Mouse (Mus musculus): ENCODE measurements around the gene Afap1l2. TPM values are rescaled to one million over a fixed set of nuclear protein-coding genes. Genes with fewer than 3 reads are reported as not detected.

Afap1l2 gene
- polyA plus RNA-seq, 1 experiment from 2014 or later, result 3.0 TPM

DNA sequence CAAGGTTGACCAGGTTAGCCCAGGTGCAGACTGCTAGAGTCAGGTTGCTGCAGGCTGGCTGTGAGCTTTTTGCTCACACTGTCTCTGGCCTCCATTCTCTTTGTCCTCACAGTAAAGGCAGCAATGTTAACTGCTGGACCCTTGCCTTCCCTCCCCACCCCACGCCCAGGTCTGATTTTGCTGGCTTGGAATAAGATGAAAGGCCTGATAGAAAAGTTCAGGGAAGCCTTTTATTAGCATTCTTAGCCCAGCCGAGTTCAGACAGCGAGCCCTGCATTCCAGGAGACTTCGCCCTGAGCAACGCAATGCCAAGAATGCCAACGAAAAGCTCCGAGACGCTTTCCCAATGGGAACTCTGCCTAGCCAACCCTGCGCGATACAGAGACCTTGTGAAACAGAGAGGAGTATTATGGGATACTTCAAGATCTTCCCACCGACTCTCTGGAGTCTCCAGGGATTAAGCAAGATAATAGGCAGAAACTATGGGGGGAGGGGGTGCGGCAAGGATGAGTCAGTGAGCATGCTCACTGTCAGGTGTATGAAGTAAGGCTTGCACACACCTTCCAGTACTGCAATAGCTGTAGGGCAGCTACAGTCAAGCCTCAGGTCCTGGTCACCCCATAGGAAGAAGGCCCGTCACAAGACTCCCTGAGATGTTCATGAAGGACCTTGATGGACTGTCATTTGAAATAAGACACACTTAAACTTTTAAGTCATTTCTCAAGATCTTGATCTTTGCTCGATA is 17.5 kb downstream of the Afap1l2 start:
- H3K9ac ChIP-seq (ENCODE audit: low read length), result no peak overlapping the region
- no peak overlapping the region for H3K27ac ChIP-seq (ENCODE audit: low read length)
- no peak overlapping the region for H3K4me3 ChIP-seq (ENCODE audit: low read length)
- no peaks in the 10 kb centered on the region for H3K36me3 ChIP-seq (ENCODE audit: control insufficient read depth, insufficient read depth)
- H3K9me3 ChIP-seq (replicated peaks; ENCODE audit: control insufficient read depth, low read length), result no peaks in the 10 kb centered on the region
- peaks cover 21% of the 10 kb centered on the region for H3K4me1 ChIP-seq (ENCODE audit: control insufficient read depth, insufficient read depth, low read length)
- H3K27me3 ChIP-seq (ENCODE audit: control insufficient read depth, insufficient read depth, low read length), result no peaks in the 10 kb centered on the region
- H3K4me2 ChIP-seq (ENCODE audit: low read depth, low read length), result peak overlapping the region; percentile 43
- WGBS, result 36% methylated on average over 14 of the region's 14 CpGs
- no peak for ATAC-seq (replicated peaks; ENCODE audit: extremely low read depth, insufficient read depth, low FRiP score)

DNA sequence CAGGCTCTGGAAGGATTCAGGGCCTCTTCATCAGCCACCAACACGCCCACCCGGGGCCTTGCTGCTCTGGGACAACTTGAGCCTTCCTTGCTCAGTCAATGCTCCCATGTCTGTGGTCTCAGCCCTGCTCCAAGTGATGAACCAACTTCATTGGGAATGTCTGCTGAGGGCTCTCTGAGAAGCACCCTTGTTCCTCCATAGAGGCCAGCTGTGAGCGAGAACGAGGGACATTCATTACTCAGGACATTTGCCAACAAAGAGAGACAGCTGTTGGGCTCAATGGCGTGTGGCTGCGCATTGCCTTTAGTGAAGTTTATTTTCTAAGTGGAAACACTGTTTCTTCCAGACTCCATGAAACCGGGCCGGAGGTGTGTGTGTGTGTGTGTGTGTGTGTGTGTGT is 18.9 kb downstream of the Afap1l2 start:
- ATAC-seq (replicated peaks; ENCODE audit: extremely low read depth, insufficient read depth, low FRiP score), result no peak
- H3K27ac ChIP-seq (ENCODE audit: low read length), result no peak overlapping the region
- H3K9ac ChIP-seq (ENCODE audit: low read length), result no peak overlapping the region
- peaks cover 22% of the 10 kb centered on the region for H3K4me1 ChIP-seq (ENCODE audit: control insufficient read depth, insufficient read depth, low read length)
- H3K4me2 ChIP-seq (ENCODE audit: low read depth, low read length), result no peak overlapping the region
- no peaks in the 10 kb centered on the region for H3K36me3 ChIP-seq (ENCODE audit: control insufficient read depth, insufficient read depth)
- no peaks in the 10 kb centered on the region for H3K9me3 ChIP-seq (replicated peaks; ENCODE audit: control insufficient read depth, low read length)
- H3K4me3 ChIP-seq (ENCODE audit: low read length), result no peak overlapping the region
- WGBS, result 74% methylated on average over 8 of the region's 8 CpGs
- no peaks in the 10 kb centered on the region for H3K27me3 ChIP-seq (ENCODE audit: control insufficient read depth, insufficient read depth, low read length)

DNA sequence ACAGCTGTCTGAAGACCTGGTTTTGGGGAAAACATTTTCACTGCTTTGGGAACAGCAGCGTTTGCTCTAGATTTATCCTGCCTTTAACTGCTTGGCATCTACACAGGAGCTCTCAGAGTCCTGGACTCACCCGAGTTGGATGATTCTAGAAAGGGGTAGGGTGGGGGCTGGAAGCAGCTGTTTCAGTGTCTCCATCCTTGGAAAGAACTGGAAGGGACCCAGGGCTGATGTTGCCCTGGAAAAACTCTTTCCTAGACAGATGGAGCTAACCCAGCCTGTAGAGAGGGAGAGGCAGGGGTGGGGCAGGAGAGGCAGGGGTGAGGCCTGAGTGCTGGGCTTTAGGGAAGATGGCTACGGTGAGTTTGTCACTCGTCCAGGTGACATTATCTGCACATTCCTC is 23.8 kb downstream of the Afap1l2 start:
- H3K9ac ChIP-seq (ENCODE audit: low read length), result peak overlapping the region; percentile 0; the same call in 1 of the 2 replicates
- no peak overlapping the region for H3K4me2 ChIP-seq (ENCODE audit: low read depth, low read length)
- no peaks in the 10 kb centered on the region for H3K27me3 ChIP-seq (ENCODE audit: control insufficient read depth, insufficient read depth, low read length)
- H3K27ac ChIP-seq (ENCODE audit: low read length), result peak overlapping the region; percentile 56
- H3K4me3 ChIP-seq (ENCODE audit: low read length), result no peak overlapping the region
- peaks cover 32% of the 10 kb centered on the region for H3K4me1 ChIP-seq (ENCODE audit: control insufficient read depth, insufficient read depth, low read length)
- WGBS, result 46% methylated on average over 4 of the region's 4 CpGs
- no peaks in the 10 kb centered on the region for H3K9me3 ChIP-seq (replicated peaks; ENCODE audit: control insufficient read depth, low read length)
- ATAC-seq (replicated peaks; ENCODE audit: extremely low read depth, insufficient read depth, low FRiP score), result no peak
- H3K36me3 ChIP-seq (ENCODE audit: control insufficient read depth, insufficient read depth), result no peaks in the 10 kb centered on the region

DNA sequence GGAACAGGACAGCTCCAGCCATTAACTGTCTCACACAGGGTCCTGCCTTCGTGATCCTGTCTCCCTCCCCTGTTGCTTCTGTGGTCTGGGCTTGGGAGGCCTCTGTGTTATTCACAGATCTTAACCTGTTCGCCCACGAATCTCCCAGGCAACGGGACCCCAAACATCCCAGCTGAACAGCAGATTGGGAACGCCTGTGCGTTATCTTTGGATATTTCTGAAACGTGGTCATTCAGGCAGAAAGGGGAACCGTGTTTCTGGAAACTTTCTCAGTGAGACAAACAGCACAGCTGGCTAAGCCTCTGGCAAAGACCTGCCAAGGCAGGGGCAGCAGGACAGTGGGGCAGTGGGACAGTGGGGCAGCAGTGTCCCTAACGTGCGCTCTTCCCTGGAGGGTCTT is 24.3 kb downstream of the Afap1l2 start:
- H3K36me3 ChIP-seq (ENCODE audit: control insufficient read depth, insufficient read depth), result no peaks in the 10 kb centered on the region
- no peaks in the 10 kb centered on the region for H3K9me3 ChIP-seq (replicated peaks; ENCODE audit: control insufficient read depth, low read length)
- no peak overlapping the region for H3K4me3 ChIP-seq (ENCODE audit: low read length)
- H3K4me2 ChIP-seq (ENCODE audit: low read depth, low read length), result no peak overlapping the region
- no peak for ATAC-seq (replicated peaks; ENCODE audit: extremely low read depth, insufficient read depth, low FRiP score)
- H3K4me1 ChIP-seq (ENCODE audit: control insufficient read depth, insufficient read depth, low read length), result peaks cover 31% of the 10 kb centered on the region
- peak overlapping the region; percentile 0; the same call in 1 of the 2 replicates for H3K9ac ChIP-seq (ENCODE audit: low read length)
- H3K27ac ChIP-seq (ENCODE audit: low read length), result peak overlapping the region; percentile 56
- 40% methylated on average over 10 of the region's 10 CpGs for WGBS
- no peaks in the 10 kb centered on the region for H3K27me3 ChIP-seq (ENCODE audit: control insufficient read depth, insufficient read depth, low read length)

DNA sequence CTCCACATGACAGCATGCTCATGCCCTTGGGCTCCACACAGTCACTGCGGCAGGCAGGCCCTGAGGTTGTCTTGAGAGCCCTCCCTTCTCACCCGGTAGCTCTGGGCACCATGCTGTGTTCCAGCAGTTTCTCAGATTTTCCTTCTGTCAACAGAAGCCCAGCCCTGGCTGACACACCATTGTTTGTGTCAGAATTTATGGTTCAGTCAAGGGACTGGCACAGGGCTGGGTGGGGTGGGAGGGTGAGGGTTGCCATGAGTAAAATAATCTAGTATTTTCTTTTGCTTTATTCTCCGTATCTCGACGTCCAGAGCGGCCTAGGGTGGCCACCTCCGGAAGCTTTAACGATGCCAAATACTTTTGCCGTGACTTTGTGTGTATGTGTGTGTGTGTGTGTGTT is 26.3 kb downstream of the Afap1l2 start:
- Histone ChIP-seq H3K4me1 (ENCODE audit: control insufficient read depth, insufficient read depth, low read length) (peaks cover 25% of the 10 kb centered on the region), H3K9ac (ENCODE audit: low read length) (no peak overlapping the region)
- WGBS, result 72% methylated on average over 9 of the region's 9 CpGs

DNA sequence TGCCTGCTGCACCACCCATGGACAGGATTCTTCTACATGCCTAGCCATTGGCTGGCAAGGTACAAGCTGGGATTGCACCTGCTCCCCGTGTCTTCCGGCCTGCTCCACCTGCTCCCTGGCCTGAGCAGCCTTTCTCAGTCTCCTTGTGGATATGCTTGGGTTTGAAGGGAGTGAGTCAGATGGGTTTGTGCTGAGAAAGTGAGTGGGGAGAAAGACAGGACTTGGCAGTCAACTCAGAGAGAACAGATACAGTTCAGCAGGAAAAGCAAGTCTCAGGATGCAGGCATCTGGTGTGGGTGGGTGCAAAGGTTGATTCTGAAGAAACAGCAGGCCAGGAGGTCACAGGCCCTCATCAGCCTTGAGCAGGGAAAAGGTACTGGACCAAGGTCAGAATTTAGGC is 27.2 kb downstream of the Afap1l2 start:
- H3K27ac ChIP-seq (ENCODE audit: low read length), result 0 out of 2 replicates have a peak overlapping the region, but pooled peaks have one; percentile 5
- WGBS, result 85% methylated on average over 2 of the region's 2 CpGs
- no peak overlapping the region for H3K4me2 ChIP-seq (ENCODE audit: low read depth, low read length)

More for the DNA sequence above, 26.3 kb downstream of the Afap1l2 start:
- Histone ChIP-seq H3K4me2 (ENCODE audit: low read depth, low read length) (no peak overlapping the region), H3K36me3 (ENCODE audit: control insufficient read depth, insufficient read depth) (no peaks in the 10 kb centered on the region), H3K27me3 (ENCODE audit: control insufficient read depth, insufficient read depth, low read length) (no peaks in the 10 kb centered on the region), H3K27ac (ENCODE audit: low read length) (peak overlapping the region; percentile 25), H3K9me3 (replicated peaks; ENCODE audit: control insufficient read depth, low read length) (no peaks in the 10 kb centered on the region), H3K4me3 (ENCODE audit: low read length) (no peak overlapping the region)
- ATAC-seq (replicated peaks; ENCODE audit: extremely low read depth, insufficient read depth, low FRiP score), result no peak

DNA sequence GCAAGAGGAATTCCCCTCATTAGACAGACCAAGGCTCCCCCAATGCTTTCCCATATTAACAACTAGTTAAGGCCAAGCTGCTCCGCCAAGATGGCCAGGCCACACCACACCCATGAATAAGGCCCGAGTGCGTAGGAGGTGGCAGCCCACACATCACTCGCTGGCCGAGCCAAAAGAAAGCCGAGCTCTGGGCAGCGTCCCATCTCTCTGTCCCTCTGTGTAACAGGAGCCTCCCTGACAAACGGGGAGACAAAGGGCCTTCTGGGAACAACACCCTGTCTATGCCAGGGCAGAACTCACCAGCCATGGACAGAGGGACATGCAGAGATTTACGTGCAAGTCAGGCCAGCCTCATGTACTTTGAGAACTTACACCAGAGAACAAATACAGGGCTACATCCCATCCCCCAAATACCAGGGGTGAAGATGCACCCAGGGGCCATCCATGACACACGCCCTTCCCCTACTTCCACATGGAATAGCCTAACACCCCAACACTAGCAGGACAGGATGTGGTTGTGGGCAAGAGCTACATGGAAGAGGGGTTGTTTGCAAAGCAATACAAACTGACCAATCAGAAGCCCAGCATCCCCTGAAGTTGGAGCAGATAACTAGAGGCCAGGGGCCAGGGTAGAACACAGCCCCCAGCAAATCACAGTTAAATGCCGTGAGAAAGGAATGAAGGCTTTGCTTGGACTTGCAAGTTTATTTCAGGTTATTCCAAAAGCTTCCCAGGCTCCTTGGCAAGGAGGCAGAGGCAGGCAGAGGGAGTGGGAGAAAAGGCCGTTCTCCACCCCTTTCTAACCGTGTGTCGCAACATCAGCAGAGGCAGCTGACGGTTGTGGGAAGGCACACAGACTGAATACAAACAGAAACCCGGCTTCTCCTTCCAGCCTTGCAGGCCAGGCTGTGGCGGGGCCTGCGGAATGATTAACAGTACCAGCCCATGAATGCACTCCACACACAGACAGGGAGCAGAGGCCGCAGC is 30.8 kb downstream of the Afap1l2 start:
- Histone ChIP-seq H3K9ac (ENCODE audit: low read length) (no peak overlapping the region), H3K4me1 (ENCODE audit: control insufficient read depth, insufficient read depth, low read length) (peaks cover 21% of the 10 kb centered on the region), H3K4me2 (ENCODE audit: low read depth, low read length) (no peak overlapping the region), H3K27me3 (ENCODE audit: control insufficient read depth, insufficient read depth, low read length) (no peaks in the 10 kb centered on the region), H3K36me3 (ENCODE audit: control insufficient read depth, insufficient read depth) (no peaks in the 10 kb centered on the region), H3K27ac (ENCODE audit: low read length) (peak overlapping the region; percentile 24), H3K9me3 (replicated peaks; ENCODE audit: control insufficient read depth, low read length) (no peaks in the 10 kb centered on the region), H3K4me3 (ENCODE audit: low read length) (no peak overlapping the region)
- 56% methylated on average over 19 of the region's 19 CpGs for WGBS
- no peak; the same call in 1 of the 2 replicates for ATAC-seq (replicated peaks; ENCODE audit: extremely low read depth, insufficient read depth, low FRiP score)

More for the DNA sequence above, 27.2 kb downstream of the Afap1l2 start:
- ATAC-seq (replicated peaks; ENCODE audit: extremely low read depth, insufficient read depth, low FRiP score), result no peak
- Histone ChIP-seq H3K9me3 (replicated peaks; ENCODE audit: control insufficient read depth, low read length) (no peaks in the 10 kb centered on the region), H3K4me3 (ENCODE audit: low read length) (no peak overlapping the region), H3K4me1 (ENCODE audit: control insufficient read depth, insufficient read depth, low read length) (peaks cover 24% of the 10 kb centered on the region), H3K36me3 (ENCODE audit: control insufficient read depth, insufficient read depth) (no peaks in the 10 kb centered on the region), H3K27me3 (ENCODE audit: control insufficient read depth, insufficient read depth, low read length) (no peaks in the 10 kb centered on the region), H3K9ac (ENCODE audit: low read length) (no peak overlapping the region)

DNA sequence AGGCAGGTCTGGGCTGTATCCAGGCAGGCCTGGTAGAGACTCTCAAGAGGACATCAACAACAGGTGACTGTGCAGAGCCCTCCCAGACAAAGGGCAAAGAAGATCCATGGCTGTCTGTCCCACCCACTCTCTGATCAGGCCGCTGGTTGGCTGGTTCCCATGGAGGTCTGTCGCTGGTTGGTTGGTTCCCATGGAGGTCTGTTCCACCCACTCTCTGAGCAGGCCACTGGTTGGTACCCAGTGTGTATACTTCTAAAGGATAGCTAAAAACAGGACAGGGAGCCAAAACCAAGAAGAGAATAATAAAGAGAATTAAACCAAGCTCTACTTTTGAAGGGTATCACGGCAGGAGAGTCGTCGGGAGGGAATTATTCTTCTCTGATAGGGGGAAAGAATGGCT is 31.5 kb downstream of the Afap1l2 start:
- H3K4me3 ChIP-seq (ENCODE audit: low read length), result no peak overlapping the region
- no peaks in the 10 kb centered on the region for H3K36me3 ChIP-seq (ENCODE audit: control insufficient read depth, insufficient read depth)
- peaks cover 15% of the 10 kb centered on the region for H3K4me1 ChIP-seq (ENCODE audit: control insufficient read depth, insufficient read depth, low read length)
- H3K27ac ChIP-seq (ENCODE audit: low read length), result no peak overlapping the region
- H3K27me3 ChIP-seq (ENCODE audit: control insufficient read depth, insufficient read depth, low read length), result no peaks in the 10 kb centered on the region
- H3K9ac ChIP-seq (ENCODE audit: low read length), result no peak overlapping the region
- no peak overlapping the region for H3K4me2 ChIP-seq (ENCODE audit: low read depth, low read length)
- no peaks in the 10 kb centered on the region for H3K9me3 ChIP-seq (replicated peaks; ENCODE audit: control insufficient read depth, low read length)
- WGBS, result 82% methylated on average over 5 of the region's 5 CpGs
- no peak for ATAC-seq (replicated peaks; ENCODE audit: extremely low read depth, insufficient read depth, low FRiP score)

DNA sequence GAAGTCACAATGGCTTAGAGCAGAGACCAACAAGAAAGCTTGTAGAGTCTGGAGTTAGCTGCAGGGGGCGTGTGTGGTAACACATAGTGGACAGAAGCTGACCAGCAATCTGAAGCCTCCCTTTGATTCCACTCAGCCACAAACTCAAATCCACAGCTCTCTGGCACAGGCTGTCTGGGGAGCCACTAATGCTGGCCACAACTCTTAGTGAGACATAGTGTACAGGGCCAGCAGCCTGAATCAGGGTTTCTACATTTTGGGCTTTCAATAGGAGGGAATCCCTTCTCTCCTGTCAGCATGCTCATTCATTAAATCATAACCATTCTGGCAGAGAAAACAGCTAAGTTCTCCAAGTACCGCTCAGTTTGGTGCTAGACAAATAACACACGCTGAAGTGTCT is 32.5 kb downstream of the Afap1l2 start:
- peaks cover 9% of the 10 kb centered on the region; the same call in 1 of the 2 replicates for H3K4me1 ChIP-seq (ENCODE audit: control insufficient read depth, insufficient read depth, low read length)
- no peak for ATAC-seq (replicated peaks; ENCODE audit: extremely low read depth, insufficient read depth, low FRiP score)
- H3K9ac ChIP-seq (ENCODE audit: low read length), result no peak overlapping the region
- H3K4me2 ChIP-seq (ENCODE audit: low read depth, low read length), result no peak overlapping the region
- 81% methylated on average over 3 of the region's 3 CpGs for WGBS
- no peak overlapping the region for H3K4me3 ChIP-seq (ENCODE audit: low read length)
- H3K9me3 ChIP-seq (replicated peaks; ENCODE audit: control insufficient read depth, low read length), result no peaks in the 10 kb centered on the region
- no peaks in the 10 kb centered on the region for H3K36me3 ChIP-seq (ENCODE audit: control insufficient read depth, insufficient read depth)
- no peak overlapping the region for H3K27ac ChIP-seq (ENCODE audit: low read length)
- no peaks in the 10 kb centered on the region for H3K27me3 ChIP-seq (ENCODE audit: control insufficient read depth, insufficient read depth, low read length)
